ENCODE assay signal across 8 mouse cellular contexts in the genomic region with DNA sequence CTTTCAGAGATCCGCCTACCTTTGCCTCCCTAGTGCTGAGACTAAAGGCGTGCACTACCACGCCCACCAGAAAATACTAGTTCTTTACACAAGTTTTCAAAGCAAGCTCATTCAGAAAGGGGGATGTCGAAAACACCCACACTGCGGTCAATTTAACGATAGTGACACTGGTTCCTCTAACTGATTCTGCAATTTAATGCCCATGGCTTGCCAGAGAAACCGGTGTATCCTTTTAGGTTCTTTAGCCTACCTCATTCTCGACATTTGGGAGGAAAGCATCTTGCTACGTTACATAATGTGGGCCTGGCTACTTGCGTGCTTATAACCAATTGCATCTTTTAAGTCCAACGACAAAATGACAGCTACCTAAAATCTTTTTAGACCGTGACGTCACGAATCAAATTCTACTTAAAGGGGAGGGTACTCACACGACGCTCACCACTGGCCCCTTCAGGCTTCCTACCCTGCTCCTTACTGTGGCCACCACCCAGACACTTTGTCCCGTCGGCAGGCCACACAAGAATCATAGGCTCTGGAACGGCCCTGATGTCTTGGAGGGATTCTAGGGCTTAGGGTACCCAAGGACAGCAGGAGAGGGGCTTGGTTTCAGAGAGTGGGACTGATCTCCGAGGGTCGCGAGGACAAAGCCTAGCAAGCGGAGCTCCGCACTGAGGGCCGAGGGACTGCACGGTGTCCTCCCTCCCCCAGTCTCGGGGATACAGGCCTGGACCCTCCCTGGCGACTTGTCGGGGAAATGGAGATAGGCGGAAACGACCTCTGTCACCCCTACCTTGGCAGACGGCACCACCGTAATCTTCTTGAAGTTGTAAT. TPM values are rescaled to one million over a fixed set of nuclear protein-coding genes. Genes with fewer than 3 reads are reported as not detected.
A peak's percentile ranks its signal among the peaks of the same experiment; 100 is the strongest.
DNase-seq lines count a peak whose midpoint lies in the region; ATAC-seq and TF ChIP-seq lines count a peak whose summit lies in the region.

No protein-coding gene starts in this region.

- no peak for TF ChIP-seq EP300 in liver, postnatal 0 days (IDR thresholded peaks at IDR 0.05; ENCODE audit: low read depth)

- peak overlapping the region; percentile 81 for H3K9ac ChIP-seq in liver, postnatal 0 days (replicated peaks)

- under 1% methylated on average over 33 of the region's 33 CpGs for WGBS in liver, postnatal 0 days (ENCODE audit: insufficient replicate concordance)

- peak overlapping the region; percentile 94 for H3K4me2 ChIP-seq in liver, postnatal 0 days (ENCODE audit: low read depth, low read length)

- peak overlapping the region; percentile 97 for H3K27ac ChIP-seq in gastrocnemius, adult 2 months
- H3K27ac ChIP-seq in liver, postnatal 0 days (ENCODE audit: low read depth): peak overlapping the region; percentile 94

- TF ChIP-seq CTCF in gastrocnemius, adult 2 months (IDR thresholded peaks at IDR 0.05): no peak
- no peak for TF ChIP-seq CTCF in liver, postnatal 0 days (IDR thresholded peaks at IDR 0.05; ENCODE audit: low read depth)

- no peak for DNase-seq in gastrocnemius, adult 2 months
- no peak for DNase-seq in gastrocnemius, adult 8-10 months (ENCODE audit: low spot score in 2 of 2)
- peak; percentile 3 for DNase-seq in urinary bladder, postnatal 14 days (ENCODE audit: low spot score)
- no peak for DNase-seq in urinary bladder, postnatal 4 days (ENCODE audit: low spot score in 2 of 2)
- peak; percentile 58 for DNase-seq in forelimb bud, embryonic 11.5 days (ENCODE audit: low read depth, low spot score)
- DNase-seq in liver, postnatal 0 days: peak; percentile 31
- DNase-seq in skeletal muscle tissue, adult 2 months (ENCODE audit: low read depth, low spot score): peak; percentile 5
- no peak for DNase-seq in yolk sac, embryonic 10.5 days (ENCODE audit: low spot score)

- intact Hi-C loops in gastrocnemius, adult 2 months (cut with DNase I): loop anchor here (5.0 to 10.0 kb wide), 3 partner anchors 108 to 169 kb away; a partner anchor contains a TSS

- peak; percentile 15 for ATAC-seq in liver, postnatal 0 days

- no peaks in the 10 kb centered on the region for H3K27me3 ChIP-seq in liver, postnatal 0 days (ENCODE audit: insufficient read depth, low read length)

- H3K4me1 ChIP-seq in liver, postnatal 0 days (ENCODE audit: insufficient read depth): peaks cover 13% of the 10 kb centered on the region

- no peaks in the 10 kb centered on the region for H3K9me3 ChIP-seq in liver, postnatal 0 days (ENCODE audit: low read length)

- H3K36me3 ChIP-seq in liver, postnatal 0 days (replicated peaks; ENCODE audit: insufficient read depth, low read length): peaks cover 13% of the 10 kb centered on the region

- peak overlapping the region; percentile 88 for H3K4me3 ChIP-seq in gastrocnemius, adult 2 months
- H3K4me3 ChIP-seq in liver, postnatal 0 days (ENCODE audit: low read depth, low read length): peak overlapping the region; percentile 85

RNA-seq across cellular contexts. Expression of a gene that starts 0.5 kb away (rescaled TPM):
- total RNA-seq in gastrocnemius, adult 2 months (2021): 10 to 100 TPM; 39.4 to 43.7 TPM
- 10 to 100 TPM; 41.6 to 46.7 (median 45.7) TPM for total RNA-seq in gastrocnemius, adult 8-10 months (2022)
- 35.7 and 38.9 TPM in 2 replicates for polyA plus RNA-seq in liver, postnatal 0 days (2015; fragmentation: Nextera tagmentation; extraction: Ambion mirVana)

RNA-seq across cellular contexts. Expression of a gene that starts 42.7 kb away (rescaled TPM):
- total RNA-seq in gastrocnemius, adult 2 months (2021): not detected
- total RNA-seq in gastrocnemius, adult 8-10 months (2022): not detected
- not detected in 2 replicates for polyA plus RNA-seq in liver, postnatal 0 days (2015; fragmentation: Nextera tagmentation; extraction: Ambion mirVana)

RNA-seq across cellular contexts. Expression of a gene that starts 47.3 kb away (rescaled TPM):
- total RNA-seq in gastrocnemius, adult 2 months (2021): not detected
- not detected for total RNA-seq in gastrocnemius, adult 8-10 months (2022)
- polyA plus RNA-seq in liver, postnatal 0 days (2015; fragmentation: Nextera tagmentation; extraction: Ambion mirVana): not detected in 2 replicates

Comparison
In these comparisons a context has a peak if more than half of its experiments do, and no peak if none do; other contexts are left out.
1. DNase-seq: peak in urinary bladder, postnatal 14 days (single experiment), forelimb bud, embryonic 11.5 days (single experiment), liver, postnatal 0 days (single experiment) and skeletal muscle tissue, adult 2 months (single experiment); none in gastrocnemius, adult 2 months (single experiment), gastrocnemius, adult 8-10 months (0 of 2), urinary bladder, postnatal 4 days (0 of 2) and yolk sac, embryonic 10.5 days (single experiment).